Mouse (Mus musculus) lung, embryonic 16.5 days (tissue): ENCODE results near the gene Tbc1d23. TPM values are rescaled to one million over a fixed set of nuclear protein-coding genes. Genes with fewer than 3 reads are reported as not detected.

Source experiments
- ATAC-seq: fragments of 200-750 bp; cut with Nextera tagmentation; 2 replicates; pipeline ENCODE4 v1.8.0; 2017; ENCODE audit warnings: low read depth, mild to moderate bottlenecking, moderate library complexity
- H3K27ac ChIP-seq: fragments of 300-500 bp; sonication (generic); 2 replicates; pipeline ENCODE4 v1.5.1; 2014; ENCODE audit warnings: mild to moderate bottlenecking, control low read depth, low read length
- H3K27me3 ChIP-seq: fragments of 300-500 bp; sonication (generic); 2 replicates; pipeline ENCODE4 v1.6.1; 2014; ENCODE audit warnings: low read depth, low read length, mixed read lengths; ENCODE audit not compliant: control insufficient read depth, insufficient read depth
- H3K36me3 ChIP-seq: fragments of 300-500 bp; sonication (generic); 2 replicates; pipeline ENCODE4 v1.6.1; 2014; ENCODE audit warnings: low read length; ENCODE audit not compliant: control insufficient read depth, insufficient read depth
- H3K4me1 ChIP-seq: fragments of 300-500 bp; sonication (generic); replicated peaks from 2 replicates; pipeline ENCODE4 v1.6.1; 2014; ENCODE audit warnings: low read length, mixed read lengths; ENCODE audit not compliant: control insufficient read depth, insufficient read depth
- H3K4me2 ChIP-seq: fragments of 300-500 bp; sonication (generic); 2 replicates; pipeline ENCODE4 v1.6.1; 2014; ENCODE audit warnings: low read depth, low read length, control low read depth
- H3K4me3 ChIP-seq: fragments of 300-500 bp; sonication (generic); 2 replicates; pipeline ENCODE4 v1.5.1; 2014; ENCODE audit warnings: mild to moderate bottlenecking, low read length, control low read depth
- H3K9ac ChIP-seq: fragments of 300-500 bp; sonication (generic); 2 replicates; pipeline ENCODE4 v1.6.1; 2014; ENCODE audit warnings: low read length, control low read depth
- H3K9me3 ChIP-seq: fragments of 300-500 bp; sonication (generic); 2 replicates; pipeline ENCODE4 v1.6.1; 2016; ENCODE audit warnings: low read length; ENCODE audit not compliant: control insufficient read depth
- WGBS: fragments of 180-500 bp; shearing (Covaris S2); extraction: QIAGEN DNeasy Blood & Tissue Kit; methylation state at CpG from one replicate; pipeline ENCODE4 v1.1.7; 2014; 5-methylcytosine and 5-hydroxymethylcytosine counted together
- polyA plus RNA-seq: library from polyadenylated mRNA; unstranded; fragments of >200 nt; fragmentation: Nextera tagmentation; extraction: Ambion mirVana; gene quantifications from 2 replicates; pipeline ENCODE4 v1.2.1, GENCODE M21; 2015

Gene Tbc1d23
- polyA plus RNA-seq, 1 experiment from 2014 or later: 24.0 TPM

DNA sequence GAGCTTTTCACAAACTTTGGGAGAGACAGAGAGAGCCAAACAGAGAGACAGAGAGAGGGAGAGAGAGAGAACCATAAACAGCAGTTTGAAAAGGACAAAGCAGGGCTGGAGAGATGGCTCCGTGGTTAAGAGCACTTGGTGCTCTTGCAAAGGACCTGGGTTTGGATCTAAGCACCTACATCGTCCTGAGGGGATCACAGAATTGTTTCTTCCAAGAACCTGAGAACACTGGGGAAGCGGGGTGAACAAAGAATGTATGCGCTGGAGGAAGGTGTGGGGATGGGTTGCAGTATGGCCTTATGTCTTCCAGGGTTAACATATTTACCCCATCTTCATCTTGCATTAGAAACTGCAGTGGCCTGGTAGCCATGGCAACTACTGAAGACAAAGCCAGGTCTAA is 63.1 kb downstream of the Tbc1d23 start:
- Histone ChIP-seq H3K36me3 (peaks cover 8% of the 10 kb centered on the region; the same call in 1 of the 2 replicates), H3K9me3 (no peaks in the 10 kb centered on the region), H3K4me1 (peaks cover 2% of the 10 kb centered on the region; the same call in 1 of the 2 replicates), H3K4me2 (no peak overlapping the region), H3K4me3 (no peak overlapping the region), H3K27ac (no peak overlapping the region), H3K9ac (no peak overlapping the region), H3K27me3 (no peaks in the 10 kb centered on the region)
- WGBS: 68% methylated on average over 4 of the region's 4 CpGs
- no peak for ATAC-seq

- H3K27ac ChIP-seq: peak overlapping the region; percentile 43; the same call in 1 of the 2 replicates
- ATAC-seq: peak; percentile 8
- H3K9ac ChIP-seq: peak overlapping the region; percentile 62
- peaks cover 10% of the 10 kb centered on the region; the same call in 1 of the 2 replicates for H3K36me3 ChIP-seq
- H3K9me3 ChIP-seq: no peaks in the 10 kb centered on the region
- H3K27me3 ChIP-seq: no peaks in the 10 kb centered on the region
- H3K4me2 ChIP-seq: peak overlapping the region; percentile 76
- WGBS: 19% methylated on average over 5 of the region's 5 CpGs
- H3K4me1 ChIP-seq: peaks cover 2% of the 10 kb centered on the region; the same call in 1 of the 2 replicates
- peak overlapping the region; percentile 88 for H3K4me3 ChIP-seq
These were observed 63.8 kb downstream of the Tbc1d23 start for GRCm38 (mm10) chr16:57167514-57167912.

DNA sequence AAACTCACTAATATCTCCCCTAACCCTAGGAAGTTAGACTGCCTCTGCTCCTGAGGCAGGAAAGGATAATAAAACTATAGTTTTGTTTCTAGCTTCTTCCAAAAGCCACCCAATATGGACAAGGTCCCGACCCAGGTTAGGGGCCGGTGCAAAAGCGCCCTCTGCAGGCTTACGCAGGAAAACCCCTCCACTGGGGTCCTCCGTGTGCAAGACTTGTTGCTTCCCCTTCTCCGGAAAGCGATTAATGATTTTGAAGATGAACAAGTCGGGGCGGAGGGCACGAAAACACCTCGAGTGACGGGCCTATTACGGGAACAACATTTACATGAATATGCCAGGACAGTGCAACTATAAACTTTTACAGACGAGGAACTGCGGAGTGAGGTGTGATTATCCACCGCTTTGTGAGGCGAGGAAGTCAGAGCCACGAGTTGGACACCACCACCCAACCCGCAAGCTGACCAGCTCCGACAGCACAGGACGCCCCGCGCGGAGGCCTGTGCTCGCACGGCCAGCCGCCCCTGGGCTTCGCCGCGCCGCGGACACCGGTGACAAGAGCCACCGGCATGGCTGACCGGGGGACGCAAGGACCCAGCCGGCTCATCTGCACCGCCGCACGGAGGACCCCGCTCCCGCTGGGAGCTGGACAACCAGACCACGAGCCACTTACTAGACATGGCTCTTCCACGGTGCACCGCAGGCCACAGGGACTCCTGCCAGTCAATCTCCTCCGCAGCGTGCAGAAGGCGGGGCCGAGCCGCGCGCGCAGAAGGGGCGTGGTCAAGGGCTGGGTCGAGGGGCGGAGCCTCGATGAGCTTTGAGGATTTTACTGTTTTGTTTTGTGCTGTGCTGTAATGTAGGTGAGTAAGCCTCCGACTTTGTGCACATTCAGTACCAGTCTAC is 64.4 kb downstream of the Tbc1d23 start, which contains the start of gene Nit2:
Nit2 (minus strand) TSS at position 731 of the 903 bp plus-strand sequence.
- H3K4me2 ChIP-seq: peak within 1 kb of the TSS; percentile 76
- H3K27ac ChIP-seq: peak within 1 kb of the TSS; percentile 92
- H3K9me3 ChIP-seq: no peaks in the 10 kb centered on the region
- H3K4me3 ChIP-seq: peak within 1 kb of the TSS; percentile 88
- peak; percentile 99 for ATAC-seq
- H3K36me3 ChIP-seq: peaks cover 9% of the 10 kb centered on the region; the same call in 1 of the 2 replicates
- H3K27me3 ChIP-seq: no peaks in the 10 kb centered on the region
- under 1% methylated on average over 58 of the region's 58 CpGs for WGBS
- peaks cover 2% of the 10 kb centered on the region; the same call in 1 of the 2 replicates for H3K4me1 ChIP-seq
- H3K9ac ChIP-seq: peak within 1 kb of the TSS; percentile 90

DNA sequence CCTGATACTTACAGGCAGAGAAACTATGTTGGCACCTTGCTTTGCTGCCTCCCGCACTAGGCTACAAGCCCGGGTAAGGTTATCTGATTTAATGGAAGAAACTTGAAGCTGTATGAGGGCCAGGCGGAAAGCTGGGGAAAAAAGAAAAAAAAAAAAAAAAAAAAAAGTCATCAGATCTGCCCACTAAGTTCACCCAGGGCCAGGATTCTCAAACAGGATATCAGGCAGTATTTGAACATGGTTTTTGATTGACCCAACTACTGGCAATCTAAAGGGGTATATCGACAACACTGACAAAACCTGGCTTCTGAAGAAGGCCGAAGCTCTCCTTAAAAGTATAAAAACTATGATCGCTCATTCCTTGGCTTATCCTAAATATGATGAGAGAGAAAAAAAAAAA is 65.2 kb downstream of the Tbc1d23 start:
- no peak for ATAC-seq
- Histone ChIP-seq H3K9me3 (no peaks in the 10 kb centered on the region), H3K27ac (no peak overlapping the region), H3K27me3 (no peaks in the 10 kb centered on the region), H3K4me2 (peak overlapping the region; percentile 76), H3K4me1 (peaks cover 2% of the 10 kb centered on the region; the same call in 1 of the 2 replicates), H3K36me3 (peaks cover 10% of the 10 kb centered on the region), H3K4me3 (peak overlapping the region; percentile 88), H3K9ac (no peak overlapping the region)
- WGBS: 69% methylated on average over 6 of the region's 6 CpGs

DNA sequence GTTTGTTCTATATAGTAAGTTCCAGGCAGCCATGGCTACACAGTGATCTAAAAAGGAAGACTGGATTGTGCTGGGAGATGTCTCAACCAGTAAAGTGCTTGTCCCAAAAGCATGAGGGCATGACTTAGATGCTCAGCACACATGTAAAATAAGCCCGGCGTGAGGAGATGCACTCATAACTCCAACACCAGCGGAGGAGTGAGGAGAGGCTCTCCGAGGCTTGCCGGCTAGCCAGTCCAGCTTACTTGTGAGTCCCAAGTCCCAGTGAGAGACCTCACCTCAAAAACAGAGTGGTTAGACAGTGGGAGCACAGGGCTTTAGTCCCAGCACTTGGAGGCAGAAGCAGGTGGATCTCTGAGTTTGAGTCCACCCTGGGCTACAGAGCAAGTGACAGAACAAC is 66.1 kb downstream of the Tbc1d23 start:
- Histone ChIP-seq H3K4me1 (peaks cover 2% of the 10 kb centered on the region; the same call in 1 of the 2 replicates), H3K27me3 (no peaks in the 10 kb centered on the region), H3K4me2 (no peak overlapping the region), H3K9me3 (no peaks in the 10 kb centered on the region), H3K9ac (no peak overlapping the region), H3K36me3 (peaks cover 12% of the 10 kb centered on the region), H3K4me3 (no peak overlapping the region), H3K27ac (no peak overlapping the region)
- WGBS: 92% methylated on average over 5 of the region's 5 CpGs
- no peak for ATAC-seq

GRCm38 (mm10) chr16:57163694-57164093 is 67.6 kb downstream of the Tbc1d23 start:
- no peaks in the 10 kb centered on the region for H3K9me3 ChIP-seq
- H3K4me2 ChIP-seq: no peak overlapping the region
- no peaks in the 10 kb centered on the region for H3K27me3 ChIP-seq
- peaks cover 12% of the 10 kb centered on the region for H3K36me3 ChIP-seq
- H3K9ac ChIP-seq: no peak overlapping the region
- no peak for ATAC-seq
- no peak overlapping the region for H3K4me3 ChIP-seq
- WGBS: 76% methylated on average over 1 of the region's 1 CpGs
- H3K4me1 ChIP-seq: peaks cover 2% of the 10 kb centered on the region; the same call in 1 of the 2 replicates
- no peak overlapping the region for H3K27ac ChIP-seq

DNA sequence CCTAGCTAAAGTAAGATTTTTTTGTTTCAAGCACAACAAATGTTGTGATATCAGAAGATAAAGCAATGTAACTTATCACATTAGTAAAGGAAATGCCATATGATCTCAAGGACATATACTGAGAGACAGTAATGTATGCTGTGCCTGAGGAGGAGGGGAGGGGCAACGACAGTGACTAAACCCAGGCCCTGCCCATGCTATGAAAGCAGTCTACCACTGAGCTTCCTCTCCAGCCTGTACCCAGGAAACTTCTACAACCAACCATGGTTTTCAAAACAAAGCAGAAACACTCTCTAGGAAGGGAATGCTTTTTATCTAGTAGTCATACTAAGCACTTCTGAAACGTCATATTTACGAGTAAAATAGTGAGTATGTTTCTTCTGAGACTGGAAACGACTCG is 68.5 kb downstream of the Tbc1d23 start:
- H3K27ac ChIP-seq: no peak overlapping the region
- WGBS: 86% methylated on average over 5 of the region's 5 CpGs
- no peak overlapping the region for H3K4me3 ChIP-seq
- no peak for ATAC-seq
- H3K36me3 ChIP-seq: peaks cover 15% of the 10 kb centered on the region
- H3K4me1 ChIP-seq: peaks cover 2% of the 10 kb centered on the region; the same call in 1 of the 2 replicates
- H3K9ac ChIP-seq: no peak overlapping the region
- no peaks in the 10 kb centered on the region for H3K27me3 ChIP-seq
- no peak overlapping the region for H3K4me2 ChIP-seq
- no peaks in the 10 kb centered on the region for H3K9me3 ChIP-seq

GRCm38 (mm10) chr16:57159835-57160234 is 71.5 kb downstream of the Tbc1d23 start:
- WGBS: 54% methylated on average over 7 of the region's 7 CpGs
- H3K36me3 ChIP-seq: peaks cover 29% of the 10 kb centered on the region
- no peak for ATAC-seq
- H3K4me1 ChIP-seq: no peaks in the 10 kb centered on the region
- no peak overlapping the region for H3K27ac ChIP-seq
- no peak overlapping the region for H3K9ac ChIP-seq
- H3K4me3 ChIP-seq: no peak overlapping the region
- no peaks in the 10 kb centered on the region for H3K9me3 ChIP-seq
- no peaks in the 10 kb centered on the region for H3K27me3 ChIP-seq
- no peak overlapping the region for H3K4me2 ChIP-seq

GRCm38 (mm10) chr16:57157728-57158127 is 73.6 kb downstream of the Tbc1d23 start:
- H3K4me3 ChIP-seq: no peak overlapping the region
- H3K4me1 ChIP-seq: no peaks in the 10 kb centered on the region
- WGBS: 76% methylated on average over 4 of the region's 4 CpGs
- ATAC-seq: no peak
- no peaks in the 10 kb centered on the region for H3K9me3 ChIP-seq
- H3K27ac ChIP-seq: no peak overlapping the region
- H3K27me3 ChIP-seq: no peaks in the 10 kb centered on the region
- peaks cover 28% of the 10 kb centered on the region for H3K36me3 ChIP-seq
- no peak overlapping the region for H3K9ac ChIP-seq
- H3K4me2 ChIP-seq: no peak overlapping the region
